Mouse (Mus musculus): ENCODE results near the gene Tnks1bp1.
A peak's percentile ranks its signal among the peaks of the same experiment; 100 is the strongest.

Gene Tnks1bp1

DNA sequence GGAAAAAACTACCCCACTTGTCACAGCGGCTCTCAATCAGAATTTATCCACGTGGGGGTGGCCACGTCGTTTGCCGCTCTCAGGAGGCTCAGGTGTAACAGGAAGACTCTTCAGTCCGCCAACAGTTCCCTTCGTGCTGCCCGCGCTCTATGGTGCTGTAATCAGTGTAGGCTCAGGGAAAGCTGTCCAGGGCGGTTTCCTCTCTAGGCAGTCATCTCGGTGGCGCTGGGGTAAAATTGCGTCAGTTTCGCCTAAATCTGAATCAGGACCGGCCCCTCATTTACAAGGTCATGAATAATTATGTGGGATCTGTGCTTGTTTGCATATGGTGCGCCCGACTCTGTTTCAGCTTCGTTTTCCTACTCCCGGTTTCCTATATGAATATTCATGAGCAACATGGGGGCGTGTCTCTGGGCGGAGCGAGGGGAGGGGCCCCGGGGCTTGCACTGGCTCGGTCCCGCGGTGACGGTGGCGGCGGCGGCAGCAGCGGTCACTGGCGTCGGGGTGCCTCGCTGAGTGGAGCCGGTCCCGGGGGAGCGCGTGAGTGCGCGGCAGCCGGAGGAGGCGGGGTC, at the start of gene Tnks1bp1:
Tnks1bp1 (plus strand) TSS at position 427 of the 572 bp plus-strand sequence.
- DNase-seq (ENCODE audit: low spot score), result peak; percentile 99

DNA sequence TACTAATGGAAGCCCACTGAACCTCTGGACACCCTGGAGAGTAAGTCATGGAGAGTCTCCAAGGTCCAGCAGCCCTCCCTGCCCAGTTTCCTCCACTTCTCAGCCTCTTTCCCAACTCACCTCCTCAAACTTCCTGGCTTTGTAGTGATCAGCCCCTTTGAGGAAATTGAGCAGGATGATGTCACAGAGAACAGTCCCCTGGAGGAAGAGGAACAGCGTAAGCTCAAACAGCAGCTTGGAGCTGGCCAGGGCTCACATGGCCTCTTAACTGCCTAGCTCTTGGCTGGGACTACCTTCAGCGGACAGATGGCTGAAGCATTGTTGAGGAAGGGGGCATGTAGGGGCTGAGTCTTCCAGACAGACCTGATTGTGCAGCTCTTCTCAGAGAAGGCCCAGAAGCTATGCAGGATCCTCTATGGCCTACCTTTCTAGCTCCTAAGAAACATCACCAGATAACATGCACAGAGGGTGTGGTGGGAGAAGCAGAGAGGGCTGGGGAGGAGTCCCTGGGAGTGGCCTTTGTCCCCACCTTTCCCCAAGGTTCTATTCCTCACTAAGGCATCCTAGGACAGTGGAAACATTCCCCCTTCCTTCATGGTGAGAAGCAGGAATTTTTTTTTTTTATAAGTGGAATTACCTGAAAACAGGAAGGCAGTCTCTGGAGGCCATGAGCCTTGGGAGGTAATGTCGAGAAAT, 48.2 kb upstream of the Tnks1bp1 start:
- no peak for DNase-seq (ENCODE audit: low spot score)

DNA sequence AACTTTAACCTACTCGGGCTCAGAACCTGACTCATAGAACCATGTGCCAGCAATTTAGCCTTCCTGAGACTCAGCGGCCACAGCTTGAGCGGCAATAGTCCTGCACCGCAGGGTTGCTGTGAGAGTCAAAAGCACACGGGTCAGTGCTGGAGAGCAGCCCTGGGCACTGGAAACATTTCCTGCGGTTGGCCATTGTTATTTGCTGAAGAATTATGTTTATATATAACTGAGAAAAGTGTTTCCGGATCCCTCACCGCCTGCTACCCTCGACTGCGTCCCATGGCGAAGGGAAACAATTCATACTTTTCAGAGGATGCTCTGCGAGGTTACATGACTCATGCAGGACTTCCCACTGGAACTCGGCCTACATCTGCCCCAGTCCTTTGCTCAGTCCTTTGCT, 46.3 kb upstream of the Tnks1bp1 start:
- DNase-seq (ENCODE audit: low spot score), result no peak

DNA sequence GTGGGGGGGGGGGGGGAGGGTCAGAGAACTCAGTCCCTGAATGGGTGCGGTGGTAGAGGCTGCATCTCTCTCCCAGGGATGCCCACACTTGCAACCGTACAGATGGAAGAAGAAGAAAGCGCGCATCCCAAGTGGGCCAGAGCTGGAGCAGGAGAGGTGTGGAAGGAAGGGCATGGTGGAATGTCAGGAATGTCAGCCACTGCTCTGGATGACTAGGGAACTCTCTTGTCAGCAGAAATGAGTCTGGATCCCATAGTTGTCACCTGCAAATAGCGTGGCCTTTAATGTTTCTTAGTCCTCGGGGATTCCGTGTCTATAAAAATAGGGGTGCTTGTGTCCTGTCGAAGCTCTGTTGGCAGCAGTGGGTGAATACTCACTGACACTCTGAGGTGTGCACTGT, 45.2 kb upstream of the Tnks1bp1 start:
- no peak for DNase-seq (ENCODE audit: low spot score)

DNA sequence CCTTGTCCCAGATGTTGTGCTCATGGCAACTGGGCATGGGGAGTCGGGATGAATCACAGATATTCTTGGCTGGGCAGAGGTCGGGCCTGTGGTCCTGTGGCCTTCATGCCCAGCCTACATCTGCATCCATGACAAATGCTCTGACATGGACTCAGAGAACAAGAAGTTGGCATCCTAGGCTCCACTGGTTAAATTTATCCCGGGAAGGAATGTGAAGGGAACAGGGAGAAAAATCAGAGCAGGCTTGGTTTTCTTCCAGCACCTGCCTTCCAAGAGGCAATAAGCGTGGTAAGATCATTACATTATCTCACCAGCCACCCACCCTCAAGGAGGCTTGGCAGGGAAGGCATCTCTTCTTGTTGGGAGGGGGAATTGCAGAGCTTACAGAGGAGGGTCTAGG, 43.5 kb upstream of the Tnks1bp1 start:
- DNase-seq (ENCODE audit: low spot score), result no peak

DNA sequence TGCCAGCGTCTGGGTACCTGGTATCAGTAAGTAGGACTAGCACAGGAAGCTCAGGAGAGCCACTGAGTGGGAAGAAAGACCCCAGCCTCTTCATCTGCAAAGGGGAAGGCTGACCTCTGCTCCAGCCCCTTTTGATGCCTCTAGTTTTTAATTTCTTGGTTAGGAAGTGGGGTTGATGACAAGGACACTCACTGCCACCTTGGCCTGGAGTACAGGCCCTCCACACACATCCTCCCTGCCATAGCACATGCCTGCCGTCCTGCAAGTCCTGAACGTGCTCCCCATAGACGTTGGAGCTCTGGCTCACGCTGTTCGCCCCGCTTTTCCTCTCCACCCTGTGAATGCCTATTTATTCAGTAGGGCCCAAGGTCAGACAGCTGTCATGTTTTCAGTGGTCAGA, 41.2 kb upstream of the Tnks1bp1 start:
- no peak for DNase-seq (ENCODE audit: low spot score)

DNA sequence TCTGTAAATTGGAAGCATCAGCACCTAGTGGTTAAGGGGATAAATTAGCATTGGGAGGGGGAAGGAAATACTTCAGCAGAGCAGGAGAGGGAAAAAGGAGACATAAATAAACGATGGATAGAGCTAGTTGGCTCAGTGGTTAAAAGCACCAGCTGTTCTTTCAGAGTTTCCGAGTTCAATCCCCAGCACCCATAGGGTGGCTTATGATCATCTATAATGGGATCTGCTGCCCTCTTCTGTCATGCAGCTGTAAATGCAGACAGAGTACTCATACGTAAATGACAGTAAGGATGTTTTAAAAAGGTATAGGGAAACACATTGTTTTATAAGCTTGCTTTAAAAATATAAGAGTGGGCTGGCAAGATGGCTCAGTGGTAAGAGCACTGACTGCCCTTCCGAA, 40.1 kb upstream of the Tnks1bp1 start:
- no peak for DNase-seq (ENCODE audit: low spot score)

DNA sequence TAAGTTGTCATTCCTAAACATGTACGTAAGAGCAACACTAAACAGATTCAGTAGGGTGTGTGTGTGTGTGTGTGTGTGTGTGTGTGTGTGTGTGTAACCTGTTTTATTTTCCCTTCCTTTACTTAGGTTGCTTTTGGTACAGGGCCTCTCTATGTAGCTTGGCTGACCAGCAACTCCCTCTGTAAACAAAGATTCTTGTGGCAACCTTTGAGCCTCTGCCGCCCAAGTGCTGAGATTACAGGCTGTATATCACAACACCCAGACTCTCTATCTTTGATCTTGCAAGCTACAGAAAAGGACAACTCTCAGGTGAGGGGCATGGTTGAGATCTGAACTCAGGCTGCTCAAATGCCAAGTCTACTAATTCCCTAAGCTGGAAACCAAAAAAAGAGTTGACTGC, 38.6 kb upstream of the Tnks1bp1 start:
- DNase-seq (ENCODE audit: low spot score), result no peak

DNA sequence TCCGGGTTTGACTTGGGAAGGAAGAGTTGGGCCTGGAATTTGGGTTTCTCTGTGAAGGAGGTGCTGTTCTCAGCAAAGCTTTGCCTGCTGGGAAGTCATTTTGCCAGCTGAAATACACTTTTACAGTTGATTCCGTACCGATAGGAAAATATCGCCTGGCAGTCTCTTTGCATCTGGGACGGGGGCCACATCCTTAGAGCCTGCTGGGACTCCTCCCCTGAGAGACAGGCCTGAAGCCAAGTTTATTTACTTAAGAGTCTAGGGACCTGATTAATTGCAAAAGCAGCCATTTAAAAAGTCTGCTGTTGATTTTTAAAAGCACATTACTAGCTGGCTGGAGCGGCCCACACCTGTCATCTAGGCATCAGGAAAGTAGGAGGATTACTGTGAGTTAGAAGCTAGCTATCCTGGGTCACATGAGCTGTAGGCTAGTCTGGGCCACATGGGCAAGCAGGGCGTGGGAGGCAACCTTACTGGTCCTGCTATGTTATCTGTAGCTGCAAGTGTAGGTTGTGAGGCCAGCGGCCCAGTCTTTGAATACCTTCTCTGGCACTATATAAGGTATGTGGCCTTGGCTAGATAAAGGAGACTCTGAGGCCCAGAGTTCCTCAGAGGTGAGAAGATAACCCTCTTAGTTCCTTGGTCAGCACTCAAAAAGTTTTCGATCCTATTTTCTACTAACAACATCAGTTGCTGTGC, 35.8 kb upstream of the Tnks1bp1 start:
- peak; percentile 51 for DNase-seq (ENCODE audit: low spot score)

DNA sequence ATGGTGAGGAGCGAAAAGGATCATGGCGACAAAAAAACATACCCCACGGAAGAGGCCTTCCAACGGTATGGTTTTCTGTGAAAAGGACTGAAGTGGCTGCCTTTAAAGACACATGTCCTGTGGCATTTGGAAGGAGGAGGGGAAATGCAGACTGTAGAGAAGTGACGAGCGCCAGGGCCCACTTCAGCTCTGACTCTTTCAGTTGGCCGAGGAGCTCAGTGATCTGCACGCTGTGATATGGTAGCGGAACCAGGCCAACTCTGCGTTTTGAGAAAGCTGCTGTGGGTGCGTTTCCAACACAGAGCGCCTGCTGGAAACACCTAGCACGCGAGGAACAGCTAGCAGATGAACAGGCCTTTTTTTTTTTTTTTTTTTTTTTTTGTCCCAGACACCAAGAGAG, 35.1 kb upstream of the Tnks1bp1 start:
- DNase-seq (ENCODE audit: low spot score), result no peak

DNA sequence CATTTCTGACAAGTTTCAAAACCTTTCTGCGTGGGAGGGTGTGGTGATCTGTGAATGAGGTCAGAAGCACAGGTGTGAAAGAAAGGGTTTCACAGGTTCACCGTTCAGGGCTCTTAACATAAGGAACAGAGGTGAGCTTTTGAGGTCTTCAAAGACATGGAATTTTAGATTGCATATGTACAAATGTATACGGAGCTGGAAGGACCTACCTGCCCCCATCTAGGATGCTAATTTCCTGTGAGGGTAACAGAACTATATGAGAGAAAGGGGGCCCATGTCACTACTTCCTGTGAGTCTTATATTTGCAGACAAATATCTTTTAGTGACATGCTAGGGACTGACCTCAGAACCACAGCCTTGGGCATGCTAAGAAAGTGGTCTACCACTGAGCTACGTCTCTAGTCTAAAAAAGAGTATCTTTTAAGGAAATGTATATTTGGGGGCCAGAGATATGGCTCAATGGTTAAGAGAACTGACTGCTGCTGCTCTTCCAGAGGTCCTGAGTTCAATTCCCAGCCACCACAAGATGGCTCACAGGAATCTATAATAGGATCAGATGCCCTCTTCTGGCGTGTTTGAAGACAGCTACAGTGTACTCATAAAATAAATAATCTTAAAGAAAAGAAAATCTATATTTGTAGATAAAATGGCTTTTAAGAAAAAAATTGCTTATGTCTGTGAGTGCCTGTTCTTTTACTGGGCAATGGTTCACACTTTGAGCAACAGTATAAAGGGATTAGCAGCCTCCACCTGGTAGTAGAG, 33.8 kb upstream of the Tnks1bp1 start:
- DNase-seq (ENCODE audit: low spot score), result no peak

DNA sequence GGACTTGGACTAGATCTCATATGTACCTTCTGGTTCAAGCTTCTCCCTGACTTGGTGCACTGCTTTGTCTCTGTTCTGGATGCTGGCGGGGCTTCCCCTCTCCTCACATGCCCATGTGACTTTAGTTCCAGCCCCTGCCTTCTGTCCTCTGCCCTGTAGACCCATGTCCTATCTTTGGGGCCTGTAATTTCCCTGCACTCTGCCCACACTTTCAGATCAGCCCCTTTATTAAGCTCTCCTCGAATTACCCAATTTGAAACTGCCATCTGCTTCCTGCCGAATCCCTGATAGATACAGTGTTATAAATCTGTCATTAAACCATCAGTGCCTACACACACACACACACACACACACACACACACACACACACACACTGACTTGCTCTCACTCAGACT, 33.2 kb upstream of the Tnks1bp1 start:
- DNase-seq (ENCODE audit: low spot score), result no peak

DNA sequence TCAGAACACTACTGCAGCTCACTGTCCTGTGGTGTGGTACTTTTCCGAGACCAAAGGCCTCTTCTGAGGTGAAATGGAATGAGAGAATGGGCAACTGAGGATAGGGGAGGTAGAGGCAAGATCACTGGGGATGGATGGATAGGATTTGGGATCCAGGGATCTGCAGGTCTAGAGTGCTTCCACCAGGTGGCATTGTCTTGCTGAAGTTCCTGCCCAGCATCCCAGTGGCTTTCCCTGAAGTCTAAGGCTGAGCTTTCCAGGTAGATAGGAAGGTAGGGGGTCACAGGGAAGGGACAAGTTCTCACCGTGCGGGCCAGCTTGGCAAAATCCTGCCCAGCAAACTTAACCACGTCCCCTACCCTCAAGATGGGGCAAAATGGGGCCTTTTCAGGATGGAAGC, 25.8 kb upstream of the Tnks1bp1 start:
- DNase-seq (ENCODE audit: low spot score), result no peak

DNA sequence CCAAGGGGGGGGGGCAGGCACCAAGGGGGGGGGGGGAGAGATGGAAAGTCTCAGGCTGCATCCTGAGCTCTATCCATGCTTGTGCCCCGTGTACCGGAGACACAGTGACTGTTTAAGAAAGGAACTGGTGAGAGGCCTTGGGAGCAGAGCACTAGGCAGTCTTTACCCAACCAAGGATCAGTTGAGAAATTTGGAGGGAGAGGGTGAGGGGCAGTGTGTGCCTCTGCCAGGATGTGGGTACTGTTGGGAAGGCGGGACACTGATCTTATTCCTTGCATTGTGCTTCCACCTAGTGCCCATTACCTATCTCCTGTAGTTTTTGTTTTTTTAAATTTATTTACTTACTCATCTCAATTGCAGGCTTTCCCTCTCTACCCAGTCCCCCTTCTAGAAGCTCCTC, 21.6 kb upstream of the Tnks1bp1 start:
- DNase-seq (ENCODE audit: low spot score), result no peak

DNA sequence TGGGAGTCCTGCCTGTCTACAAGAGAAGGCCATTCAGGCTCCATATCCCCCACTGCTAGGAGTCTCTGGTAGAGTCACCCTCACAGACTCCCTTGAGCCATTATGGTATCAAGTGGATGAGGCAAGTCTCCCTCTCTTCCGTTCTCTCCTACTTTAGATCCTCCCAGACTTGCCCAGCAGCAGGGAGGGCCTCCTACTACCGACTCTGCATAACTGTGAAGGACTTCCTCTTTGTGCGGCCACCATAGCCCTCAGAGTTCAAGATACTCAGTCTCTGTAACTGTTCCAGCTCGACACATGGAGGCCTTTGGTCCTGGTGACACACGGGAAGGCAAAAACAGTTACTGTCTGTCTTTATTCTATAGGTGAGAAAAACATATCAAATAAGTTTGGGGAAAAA, 20.5 kb upstream of the Tnks1bp1 start:
- no peak for DNase-seq (ENCODE audit: low spot score)

DNA sequence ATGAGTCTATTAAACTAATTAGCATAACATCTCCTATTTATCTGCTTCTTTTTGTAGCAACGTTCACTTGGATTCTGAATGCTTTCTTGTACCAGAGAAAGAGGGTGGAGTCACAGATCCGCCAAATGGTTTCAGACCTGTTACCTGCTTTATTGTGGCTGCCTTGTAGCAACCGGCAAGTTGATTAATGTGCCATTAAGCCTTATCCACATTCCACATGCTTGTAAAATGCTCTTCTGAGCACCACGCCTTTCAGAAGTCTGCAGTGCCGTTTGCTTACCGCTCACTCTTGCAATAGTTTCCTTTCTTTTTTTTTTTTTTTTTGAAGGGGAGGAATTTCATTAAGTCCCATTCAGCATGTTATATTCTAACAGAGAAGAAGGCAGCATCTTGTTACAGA, 17.9 kb upstream of the Tnks1bp1 start:
- no peak for DNase-seq (ENCODE audit: low spot score)

DNA sequence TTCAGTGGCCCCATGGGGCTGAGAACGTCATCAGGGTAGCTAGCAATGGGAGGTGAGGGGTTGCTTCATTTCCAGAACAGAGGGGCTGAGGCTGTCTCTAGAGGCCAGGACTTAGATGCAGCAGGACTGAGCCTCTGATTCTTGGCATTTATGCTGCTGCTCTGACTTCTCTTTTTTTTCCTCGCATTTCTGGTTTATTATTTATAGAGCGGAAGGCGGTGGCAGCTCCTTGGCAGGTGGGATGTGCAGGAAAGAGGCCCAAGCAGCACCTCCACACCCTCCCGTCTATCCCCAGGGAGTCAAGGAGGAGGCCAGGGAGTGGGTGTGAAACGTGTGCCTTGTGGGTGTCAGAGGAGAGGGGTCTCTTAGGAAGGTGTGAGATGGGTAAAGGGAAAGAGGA, 16.8 kb upstream of the Tnks1bp1 start:
- DNase-seq (ENCODE audit: low spot score), result no peak

DNA sequence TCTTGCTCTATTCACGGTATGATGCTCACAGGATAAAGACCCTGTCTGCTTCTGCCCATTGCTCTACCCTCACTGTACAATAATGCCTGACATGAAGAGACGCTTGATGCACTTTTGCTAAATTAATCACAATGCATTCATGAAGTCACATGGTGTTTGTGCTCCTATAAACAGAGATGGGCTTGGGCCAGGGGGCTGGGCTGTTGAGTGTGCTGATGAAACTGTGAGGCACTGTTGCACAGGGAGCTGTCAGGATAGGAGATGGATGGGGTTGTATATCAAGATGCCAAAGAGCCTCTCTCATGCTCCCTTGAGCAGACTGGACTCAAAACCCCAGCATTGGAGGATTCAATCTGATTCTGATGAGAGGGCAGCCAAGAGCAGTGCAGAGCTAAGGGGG, 14.7 kb upstream of the Tnks1bp1 start:
- DNase-seq (ENCODE audit: low spot score), result no peak

DNA sequence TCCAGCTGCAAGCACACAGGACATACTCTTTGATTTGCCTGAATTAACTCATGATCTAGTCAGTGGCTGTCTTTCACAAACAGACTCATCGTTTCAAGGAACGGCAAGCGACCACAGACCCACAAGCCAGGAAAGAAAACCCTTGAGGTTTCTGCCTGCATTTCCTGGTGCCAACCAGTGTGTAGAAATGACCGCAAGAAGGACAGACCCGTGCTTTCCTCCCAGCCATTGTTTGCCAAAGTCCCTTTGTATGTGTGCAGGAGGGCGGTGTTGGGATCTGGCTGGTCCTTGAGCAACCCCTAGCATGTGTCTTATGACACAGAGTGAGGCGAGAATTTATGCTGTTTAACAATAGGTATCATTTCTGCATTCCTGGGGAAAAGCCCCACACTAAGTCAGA, 13.7 kb upstream of the Tnks1bp1 start:
- no peak for DNase-seq (ENCODE audit: low spot score)

DNA sequence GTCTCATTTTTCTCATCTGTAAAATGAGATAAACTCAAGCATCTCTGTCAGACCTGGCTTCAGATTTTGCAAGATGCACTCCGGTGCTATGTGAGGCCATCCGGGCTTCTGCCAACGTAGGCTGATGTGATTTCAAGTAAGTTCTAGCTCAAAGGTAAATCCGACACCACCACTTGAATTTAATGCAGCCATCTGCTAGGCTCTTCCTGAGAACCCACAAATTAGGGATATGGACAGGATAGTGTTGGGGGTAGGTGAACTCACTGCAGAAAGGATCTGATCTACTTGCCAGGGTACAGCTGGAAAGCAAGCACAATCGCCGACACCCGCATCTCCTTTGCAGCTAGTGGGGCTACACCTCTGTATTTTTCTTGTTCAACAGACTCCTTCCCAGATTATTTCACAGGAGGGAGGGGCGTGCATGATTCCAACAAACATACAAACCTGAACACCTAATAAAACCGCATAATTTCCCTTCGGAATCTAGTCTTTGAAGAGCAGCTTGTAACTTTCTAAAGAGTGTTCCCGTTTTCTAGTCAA, 11.2 kb upstream of the Tnks1bp1 start:
- no peak for DNase-seq (ENCODE audit: low spot score)

DNA sequence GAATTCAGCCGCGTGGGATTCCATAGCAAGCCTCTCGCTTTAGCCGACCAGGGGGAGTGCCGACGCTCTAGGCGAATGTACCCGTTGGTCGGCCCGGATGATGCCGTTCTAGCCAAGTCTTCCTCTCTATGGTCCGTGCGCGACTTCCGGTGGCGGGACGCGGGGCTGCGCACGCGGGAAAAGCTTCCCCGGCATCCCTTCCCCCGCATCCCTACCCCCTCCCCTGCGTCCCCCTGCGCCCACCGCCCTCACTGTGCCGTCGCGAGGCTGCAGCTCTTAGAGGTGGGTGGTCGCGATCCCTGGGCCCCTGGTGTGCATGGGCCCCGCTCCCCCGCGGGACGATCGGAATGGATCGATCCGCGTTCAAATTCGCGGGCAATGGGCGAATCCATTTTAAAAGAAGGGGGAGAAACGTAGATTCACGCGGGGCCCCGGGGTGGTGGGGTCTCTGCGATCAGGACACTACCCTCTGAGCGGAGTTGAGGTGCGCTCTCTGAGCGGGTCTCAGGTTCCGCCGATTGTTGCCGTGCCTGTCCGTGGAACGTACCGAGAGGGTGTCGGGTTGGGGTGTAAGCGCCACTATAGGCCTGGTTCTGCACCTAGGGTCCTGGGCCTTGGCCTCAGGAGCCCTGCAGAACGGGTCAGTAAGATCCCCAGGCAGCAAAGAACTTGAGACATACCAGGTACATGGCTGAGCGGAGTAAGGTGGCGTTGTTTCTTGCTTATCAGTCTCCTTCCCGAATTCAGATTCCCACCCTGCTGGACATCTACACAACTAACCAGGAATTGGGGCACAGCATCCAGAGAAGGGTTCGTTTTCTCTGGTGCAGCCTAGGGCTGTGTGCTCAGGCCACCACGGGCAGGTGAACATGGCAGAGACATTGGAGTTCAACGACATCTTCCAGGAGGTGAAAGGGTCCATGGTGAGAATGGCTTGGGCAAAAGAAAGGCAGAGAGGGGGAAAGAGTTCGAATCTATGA, 10.5 kb upstream of the Tnks1bp1 start, which contains the start of the genes Ssrp1 and P2rx3:
Ssrp1 (plus strand) TSS at position 188 of the 980 bp plus-strand sequence.
P2rx3 (minus strand) TSS at position 416 of the 980 bp plus-strand sequence.
- peak; percentile 91 for DNase-seq (ENCODE audit: low spot score)
